Comparison of ENCODE assay signal across 8 mouse cellular contexts in genomic region chr8:26687146-26687545, GRCm38 (mm10).
DNase-seq lines count a peak whose midpoint lies in the region; ATAC-seq lines count a peak whose summit lies in the region.

No protein-coding gene starts in this region.

- H3K9ac ChIP-seq in hindbrain, embryonic 13.5 days = no peak overlapping the region

- H3K36me3 ChIP-seq in hindbrain, embryonic 10.5 days = no peaks in the 10 kb centered on the region
- no peaks in the 10 kb centered on the region for H3K36me3 ChIP-seq in hindbrain, embryonic 13.5 days

- no peak for ATAC-seq in hindbrain, embryonic 13.5 days (ENCODE audit: low FRiP score)

- H3K4me2 ChIP-seq in hindbrain, embryonic 13.5 days = no peak overlapping the region

- H3K9me3 ChIP-seq in hindbrain, embryonic 10.5 days = no peaks in the 10 kb centered on the region
- H3K9me3 ChIP-seq in hindbrain, embryonic 13.5 days = no peaks in the 10 kb centered on the region

- H3K27me3 ChIP-seq in hindbrain, embryonic 10.5 days (ENCODE audit: insufficient read depth, poor library complexity, severe bottlenecking) = peaks cover 15% of the 10 kb centered on the region
- 0 out of 2 replicates have a peak, but pooled peaks cover 2% of the 10 kb centered on the region for H3K27me3 ChIP-seq in hindbrain, embryonic 13.5 days

- DNase-seq in hindbrain, embryonic 10.5 days (ENCODE audit: low spot score) = peak; percentile 41
- peak; percentile 32 for DNase-seq in urinary bladder, postnatal 14 days (ENCODE audit: low spot score)
- no peak for DNase-seq in urinary bladder, postnatal 10 days (ENCODE audit: low spot score)
- DNase-seq in embryo, embryonic 9.5 days (ENCODE audit: extremely low spot score) = peak; percentile 44
- peak; percentile 17 to 41 for DNase-seq in left cerebral cortex, postnatal 14 days (ENCODE audit: low spot score in 2 of 2)
- peak; percentile 13 for DNase-seq in yolk sac, embryonic 10.5 days (ENCODE audit: low spot score)
- DNase-seq in urinary bladder, adult 2 months (ENCODE audit: low spot score) = no peak

- H3K27ac ChIP-seq in hindbrain, embryonic 10.5 days = no peak overlapping the region
- H3K27ac ChIP-seq in hindbrain, embryonic 13.5 days = no peak overlapping the region

- H3K4me3 ChIP-seq in hindbrain, embryonic 10.5 days = no peak overlapping the region
- H3K4me3 ChIP-seq in hindbrain, embryonic 13.5 days = no peak overlapping the region

- intact Hi-C loops in left cerebral cortex, postnatal 14 days (cut with DNase I) = loop anchor here (1.0 to 10.0 kb wide), 2 partner anchors 118 to 294 kb away; no protein-coding TSS in a partner anchor

- H3K4me1 ChIP-seq in hindbrain, embryonic 10.5 days (replicated peaks) = peaks cover 15% of the 10 kb centered on the region; the same call in 1 of the 2 replicates
- H3K4me1 ChIP-seq in hindbrain, embryonic 13.5 days (replicated peaks) = peaks cover 22% of the 10 kb centered on the region

Comparison
In these comparisons a context has a peak if more than half of its experiments do, and no peak if none do; other contexts are left out.
1. DNase-seq: peak in hindbrain, embryonic 10.5 days (single experiment), urinary bladder, postnatal 14 days (single experiment), embryo, embryonic 9.5 days (single experiment), left cerebral cortex, postnatal 14 days (2 of 2) and yolk sac, embryonic 10.5 days (single experiment); none in urinary bladder, postnatal 10 days (single experiment) and urinary bladder, adult 2 months (single experiment).